12 mouse cellular contexts compared by ENCODE assay signal in the genomic region with DNA sequence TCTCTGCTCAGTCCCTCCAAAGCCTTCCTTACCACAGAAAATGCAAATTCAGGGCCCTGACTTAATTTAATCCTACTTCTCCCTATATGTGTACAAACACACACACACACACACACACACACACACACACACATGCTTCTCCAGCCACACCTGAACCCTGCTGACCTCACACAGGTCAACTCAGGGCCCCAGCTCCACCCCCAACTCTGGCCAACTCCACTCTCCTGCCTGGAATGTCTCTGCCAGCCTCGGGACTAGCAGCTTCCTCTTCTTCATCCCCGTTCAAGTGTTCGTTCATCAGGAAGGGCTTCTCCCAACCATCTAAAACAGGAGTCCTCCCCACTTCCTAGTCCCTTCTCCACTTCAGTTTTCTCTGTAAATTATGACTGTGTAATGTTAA. TPM values are rescaled to one million over a fixed set of nuclear protein-coding genes. Genes with fewer than 3 reads are reported as not detected.
DNase-seq lines count a peak whose midpoint lies in the region; ATAC-seq and TF ChIP-seq lines count a peak whose summit lies in the region.
"Had no signal": no experiment of that assay in that cellular context is flagged by ENCODE, and none has a peak within 500 bp of the region (broad histone marks: within the 10 kb centered on the region; RNA-seq: fewer than 3 reads in every experiment).

No protein-coding gene starts in this region.

- H3K27ac ChIP-seq in forebrain, embryonic 11.5 days (ENCODE audit: low read depth, low read length), result no peak overlapping the region
- H3K27ac ChIP-seq in forebrain, embryonic 15.5 days (replicated peaks), result no peak overlapping the region
- no peak overlapping the region for H3K27ac ChIP-seq in liver, adult 2 months (replicated peaks; ENCODE audit: insufficient read depth, low read depth, low read length)
- H3K27ac ChIP-seq in bone marrow macrophage, adult 2 months (ENCODE audit: insufficient read depth, low read depth, low read length), result peak overlapping the region; percentile 98
- 0 out of 2 replicates have a peak overlapping the region, but pooled peaks have one; percentile 61 for H3K27ac ChIP-seq in limb, embryonic 13.5 days

- TF ChIP-seq CTCF in liver, adult 2 months (IDR thresholded peaks at IDR 0.05; ENCODE audit: low read depth, low read length), result no peak
- TF ChIP-seq CTCF in bone marrow macrophage, adult 2 months (IDR thresholded peaks at IDR 0.05; ENCODE audit: low read depth, low read length), result no peak

- H3K79me2 ChIP-seq in liver, adult 2 months (ENCODE audit: control insufficient read depth, insufficient read depth, low read length), result no peaks in the 10 kb centered on the region

- no peak overlapping the region for H3K9ac ChIP-seq in forebrain, embryonic 11.5 days (ENCODE audit: low read length)
- H3K9ac ChIP-seq in forebrain, embryonic 15.5 days (replicated peaks), result no peak overlapping the region
- no peak overlapping the region for H3K9ac ChIP-seq in liver, adult 2 months (ENCODE audit: low read depth, low read length)
- no peak overlapping the region for H3K9ac ChIP-seq in limb, embryonic 13.5 days

- no peaks in the 10 kb centered on the region for H3K9me3 ChIP-seq in forebrain, embryonic 11.5 days (ENCODE audit: control insufficient read depth, low read length)
- H3K9me3 ChIP-seq in forebrain, embryonic 15.5 days, result no peaks in the 10 kb centered on the region
- no peaks in the 10 kb centered on the region for H3K9me3 ChIP-seq in limb, embryonic 13.5 days

- TF ChIP-seq POLR2A in liver, adult 2 months (IDR thresholded peaks at IDR 0.05; ENCODE audit: extremely low read depth, insufficient read depth, low read length), result no peak
- no peak for TF ChIP-seq POLR2A in bone marrow macrophage, adult 2 months (IDR thresholded peaks at IDR 0.05; ENCODE audit: borderline replicate concordance, low read depth, low read length)

- H3K4me3 ChIP-seq in forebrain, embryonic 11.5 days (ENCODE audit: low read depth, low read length), result no peak overlapping the region
- H3K4me3 ChIP-seq in forebrain, embryonic 15.5 days, result no peak overlapping the region
- no peak overlapping the region for H3K4me3 ChIP-seq in liver, adult 2 months (ENCODE audit: insufficient read depth, low read depth, low read length)
- no peak overlapping the region for H3K4me3 ChIP-seq in bone marrow macrophage, adult 2 months (ENCODE audit: insufficient read depth, low read length)
- no peak overlapping the region for H3K4me3 ChIP-seq in limb, embryonic 13.5 days

- H3K4me1 ChIP-seq in forebrain, embryonic 11.5 days (replicated peaks; ENCODE audit: control insufficient read depth, insufficient read depth, low read length), result peaks cover 12% of the 10 kb centered on the region
- peaks cover 28% of the 10 kb centered on the region for H3K4me1 ChIP-seq in forebrain, embryonic 15.5 days
- peaks cover 12% of the 10 kb centered on the region for H3K4me1 ChIP-seq in liver, adult 2 months (ENCODE audit: control insufficient read depth, insufficient read depth, low read length)
- peaks cover 38% of the 10 kb centered on the region for H3K4me1 ChIP-seq in bone marrow macrophage, adult 2 months (ENCODE audit: control insufficient read depth, insufficient read depth, low read length)
- peaks cover 35% of the 10 kb centered on the region for H3K4me1 ChIP-seq in limb, embryonic 13.5 days

- H3K4me2 ChIP-seq in forebrain, embryonic 11.5 days (ENCODE audit: low read depth, low read length, severe bottlenecking), result no peak overlapping the region
- H3K4me2 ChIP-seq in forebrain, embryonic 15.5 days (replicated peaks), result no peak overlapping the region
- no peak overlapping the region for H3K4me2 ChIP-seq in limb, embryonic 13.5 days (replicated peaks)

- no peak for ATAC-seq in forebrain, embryonic 11.5 days (replicated peaks; ENCODE audit: low FRiP score)
- no peak for ATAC-seq in forebrain, embryonic 15.5 days (replicated peaks)
- no peak for ATAC-seq in limb, embryonic 13.5 days (ENCODE audit: low FRiP score, low read depth)
- ATAC-seq in granulocyte monocyte progenitor cell, adult 5-6 weeks (replicated peaks; ENCODE audit: poor library complexity, severe bottlenecking), result no peak

- H3K27me3 ChIP-seq in forebrain, embryonic 11.5 days (ENCODE audit: control insufficient read depth, insufficient read depth, low read length), result no peaks in the 10 kb centered on the region
- H3K27me3 ChIP-seq in forebrain, embryonic 15.5 days, result no peaks in the 10 kb centered on the region
- no peaks in the 10 kb centered on the region for H3K27me3 ChIP-seq in liver, adult 2 months (ENCODE audit: control insufficient read depth, insufficient read depth, low read length)
- no peaks in the 10 kb centered on the region for H3K27me3 ChIP-seq in limb, embryonic 13.5 days

- no peaks in the 10 kb centered on the region for H3K36me3 ChIP-seq in forebrain, embryonic 11.5 days (ENCODE audit: control insufficient read depth, insufficient read depth, low read length)
- H3K36me3 ChIP-seq in forebrain, embryonic 15.5 days, result no peaks in the 10 kb centered on the region
- H3K36me3 ChIP-seq in liver, adult 2 months (ENCODE audit: control insufficient read depth, insufficient read depth, low read length), result no peaks in the 10 kb centered on the region
- no peaks in the 10 kb centered on the region for H3K36me3 ChIP-seq in limb, embryonic 13.5 days

- 32% methylated on average over 3 of the region's 3 CpGs for WGBS in forebrain, embryonic 11.5 days
- 36% methylated on average over 3 of the region's 3 CpGs for WGBS in forebrain, embryonic 15.5 days
- 8% methylated on average over 3 of the region's 3 CpGs for WGBS in liver, adult 2 months
- 35% methylated on average over 3 of the region's 3 CpGs for WGBS in limb, embryonic 13.5 days

- DNase-seq in forebrain, embryonic 11.5 days (ENCODE audit: low spot score), result peak; percentile 41
- DNase-seq in liver, adult 2 months (ENCODE audit: extremely low read depth, low read depth, low spot score), result peak; percentile 39
- no peak for DNase-seq in liver
- no peak for DNase-seq in frontal cortex, adult 2 months (ENCODE audit: extremely low spot score in 1 of 2, low spot score in 1 of 2)
- DNase-seq: adrenal gland, adult 8-10 months; cerebellum, adult 8-10 months; kidney, adult 8-10 months had no signal

RNA-seq across cellular contexts. Expression of gene Spocd1, which starts 47.4 kb away (rescaled TPM):
- polyA plus RNA-seq in forebrain, embryonic 11.5 days (2014; fragmentation: Nextera tagmentation; extraction: Ambion mirVana), result 0.05 TPM in 1 of 2 replicates, not detected in the other
- not detected in 2 replicates for polyA plus RNA-seq in forebrain, embryonic 15.5 days (2015; fragmentation: Nextera tagmentation; extraction: Ambion mirVana)
- total RNA-seq in liver, adult 2 months (2014; rRNA removed), result not detected in 2 replicates
- polyA plus RNA-seq in liver, adult 2 months (2012; rRNA removed), result not detected in 2 replicates
- not detected in 2 replicates for polyA plus RNA-seq in bone marrow macrophage, adult 2 months (2012; ENCODE audit: insufficient read depth, insufficient read length, missing spikeins)
- 0.06 TPM in 2 replicates for polyA plus RNA-seq in limb, embryonic 13.5 days (2015; fragmentation: Nextera tagmentation; extraction: Ambion mirVana)
- polyA plus RNA-seq in frontal cortex, adult 2 months (2012; rRNA removed), result 0.40 TPM in 2 replicates
- 1.4 TPM in 1 of 2 replicates, not detected in the other for total RNA-seq in granulocyte monocyte progenitor cell, adult 5-6 weeks (2014; fragmentation: Nextera tagmentation)
- total RNA-seq in granulocyte monocyte progenitor cell, adult 5-6 weeks (2017), result not detected in 2 replicates
- polyA plus RNA-seq: gonadal fat pad, adult 2 months had no signal

Comparison
In these comparisons a context has a peak if more than half of its experiments do, and no peak if none do; other contexts are left out.
1. DNase-seq: peak in forebrain, embryonic 11.5 days (single experiment) and liver, adult 2 months (single experiment); none in liver (single experiment) and frontal cortex, adult 2 months (0 of 2).
2. H3K27ac ChIP-seq: peak in bone marrow macrophage, adult 2 months (single experiment) and limb, embryonic 13.5 days (single experiment); none in forebrain, embryonic 11.5 days (single experiment), forebrain, embryonic 15.5 days (single experiment) and liver, adult 2 months (single experiment).